Mouse (Mus musculus): ENCODE results near the gene Polr2e. TPM values are rescaled to one million over a fixed set of nuclear protein-coding genes. Genes with fewer than 3 reads are reported as not detected.
A peak's percentile ranks its signal among the peaks of the same experiment; 100 is the strongest.

Polr2e gene
- polyA plus RNA-seq, 1 experiment, result 199 TPM

DNA sequence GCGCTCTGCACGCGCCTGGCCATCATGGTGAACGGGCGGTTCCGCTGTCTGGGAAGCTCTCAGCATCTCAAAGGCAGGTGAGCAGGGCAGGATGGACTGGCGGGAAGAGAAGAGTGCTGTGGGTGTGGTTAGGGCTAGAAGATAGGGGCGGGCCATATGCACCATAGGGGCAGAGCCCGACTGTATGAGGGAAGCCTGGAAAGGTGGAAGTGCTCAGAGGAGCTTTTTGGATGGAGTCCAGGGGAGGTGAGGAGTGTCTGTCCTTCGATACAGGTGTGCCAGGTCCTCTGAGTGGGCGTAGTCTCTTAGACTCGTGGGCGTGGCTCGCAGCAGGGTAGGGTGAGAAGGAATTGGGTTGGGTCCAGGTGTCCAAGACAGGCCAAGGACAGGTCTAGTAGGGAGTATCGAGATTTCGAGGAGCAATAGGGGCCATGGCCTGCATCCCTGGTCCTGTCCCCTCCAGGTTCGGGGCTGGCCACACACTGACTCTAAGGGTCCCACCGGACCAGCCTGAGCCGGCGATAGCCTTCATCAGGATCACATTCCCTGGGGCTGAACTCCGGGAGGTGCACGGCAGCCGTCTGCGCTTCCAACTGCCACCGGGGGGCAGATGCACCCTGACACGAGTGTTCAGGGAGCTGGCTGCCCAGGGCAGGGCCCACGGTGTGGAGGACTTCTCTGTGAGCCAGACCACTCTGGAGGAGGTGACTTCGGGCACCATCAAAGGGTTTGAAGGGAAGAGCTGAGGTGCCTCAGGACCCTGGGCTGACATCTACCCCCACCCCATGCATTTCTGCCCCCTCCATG lies 24.9 kb downstream of the Polr2e start:
- TF ChIP-seq CTCF (IDR thresholded peaks at IDR 0.05; ENCODE audit: insufficient read depth, low read length) (0 out of 2 replicates have a peak, but pooled peaks have one; percentile 10), POLR2A (IDR thresholded peaks at IDR 0.05; ENCODE audit: borderline replicate concordance, extremely low read depth, low read depth, low read length) (no peak)
- WGBS, result 52% methylated on average over 28 of the region's 28 CpGs
- DNase-seq, result peak; percentile 63
- H3K4me1 ChIP-seq (ENCODE audit: control insufficient read depth, insufficient read depth, low read length), result peaks cover 17% of the 10 kb centered on the region
- no peak overlapping the region for H3K4me3 ChIP-seq (replicated peaks; ENCODE audit: extremely low read depth, low read depth, low read length)

DNA sequence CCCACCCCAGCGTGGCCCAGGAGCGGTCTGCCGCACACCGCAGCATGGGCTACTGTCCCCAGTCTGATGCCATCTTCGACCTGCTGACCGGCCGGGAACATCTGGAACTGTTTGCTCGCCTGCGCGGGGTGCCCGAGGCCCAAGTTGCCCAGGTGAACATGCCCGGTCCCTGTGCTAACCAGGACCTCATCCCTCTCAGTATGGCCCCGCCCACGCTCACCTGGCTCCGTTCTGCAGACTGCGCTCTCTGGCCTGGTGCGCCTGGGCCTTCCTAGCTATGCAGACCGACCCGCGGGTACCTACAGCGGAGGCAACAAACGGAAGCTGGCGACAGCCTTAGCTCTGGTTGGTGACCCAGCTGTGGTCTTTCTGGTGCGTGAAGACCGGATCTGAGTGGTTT lies 26.0 kb downstream of the Polr2e start:
- TF ChIP-seq CTCF (IDR thresholded peaks at IDR 0.05; ENCODE audit: insufficient read depth, low read length) (no peak), POLR2A (IDR thresholded peaks at IDR 0.05; ENCODE audit: borderline replicate concordance, extremely low read depth, low read depth, low read length) (no peak)
- no peak for DNase-seq
- 78% methylated on average over 25 of the region's 25 CpGs for WGBS
- peaks cover 9% of the 10 kb centered on the region for H3K4me1 ChIP-seq (ENCODE audit: control insufficient read depth, insufficient read depth, low read length)
- no peak overlapping the region for H3K4me3 ChIP-seq (replicated peaks; ENCODE audit: extremely low read depth, low read depth, low read length)

DNA sequence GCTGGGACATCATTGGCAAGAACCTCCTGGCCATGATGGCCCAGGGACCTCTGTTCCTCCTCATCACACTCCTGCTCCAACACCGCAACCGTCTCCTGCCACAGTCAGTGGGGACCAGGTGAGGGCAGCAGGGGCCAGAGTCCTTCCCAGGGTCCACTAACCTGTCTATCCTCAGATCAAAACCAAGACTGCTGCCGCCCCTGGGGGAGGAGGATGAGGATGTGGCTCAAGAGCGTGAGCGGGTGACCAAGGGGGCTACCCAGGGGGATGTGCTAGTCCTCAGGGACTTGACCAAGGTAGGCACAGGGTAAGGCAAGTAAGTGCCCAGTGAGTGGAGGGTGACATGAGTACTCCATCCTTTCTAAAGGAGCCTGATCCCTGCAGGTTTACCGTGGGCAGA lies 27.9 kb downstream of the Polr2e start:
- no peak for DNase-seq
- WGBS, result 90% methylated on average over 6 of the region's 6 CpGs
- TF ChIP-seq POLR2A (IDR thresholded peaks at IDR 0.05; ENCODE audit: borderline replicate concordance, extremely low read depth, low read depth, low read length), result no peak
- no peak for TF ChIP-seq CTCF (IDR thresholded peaks at IDR 0.05; ENCODE audit: insufficient read depth, low read length)
- H3K4me3 ChIP-seq (replicated peaks; ENCODE audit: extremely low read depth, low read depth, low read length), result no peak overlapping the region
- H3K4me1 ChIP-seq (ENCODE audit: control insufficient read depth, insufficient read depth, low read length), result peaks cover 5% of the 10 kb centered on the region

DNA sequence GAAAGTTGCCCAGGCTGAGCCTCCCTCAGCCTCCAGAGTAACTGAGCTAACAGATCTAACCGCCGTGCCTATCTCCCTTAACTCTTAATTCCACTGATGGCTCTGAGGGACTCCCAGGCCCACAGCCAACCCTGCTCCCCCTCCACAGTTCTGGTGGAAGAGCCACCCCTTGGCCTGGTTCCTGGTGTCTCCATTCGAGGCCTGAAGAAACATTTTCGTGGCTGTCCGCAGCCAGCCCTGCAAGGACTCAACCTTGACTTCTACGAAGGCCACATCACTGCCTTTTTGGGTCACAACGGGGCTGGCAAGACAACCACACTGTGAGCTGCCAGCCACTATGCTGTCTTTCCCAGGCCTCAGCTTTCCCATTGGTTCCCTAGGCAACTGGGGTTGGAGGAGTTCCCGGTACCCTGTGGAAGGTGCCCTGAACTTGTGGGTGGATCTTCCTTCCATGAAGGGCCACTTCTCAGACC lies 35.3 kb downstream of the Polr2e start:
- WGBS, result 77% methylated on average over 8 of the region's 8 CpGs
- Histone ChIP-seq H3K4me1 (ENCODE audit: control insufficient read depth, insufficient read depth, low read length) (peaks cover 8% of the 10 kb centered on the region), H3K4me3 (replicated peaks; ENCODE audit: extremely low read depth, low read depth, low read length) (no peak overlapping the region)
- TF ChIP-seq CTCF (IDR thresholded peaks at IDR 0.05; ENCODE audit: insufficient read depth, low read length), result no peak
- TF ChIP-seq POLR2A (IDR thresholded peaks at IDR 0.05; ENCODE audit: borderline replicate concordance, extremely low read depth, low read depth, low read length), result no peak
- DNase-seq, result no peak

DNA sequence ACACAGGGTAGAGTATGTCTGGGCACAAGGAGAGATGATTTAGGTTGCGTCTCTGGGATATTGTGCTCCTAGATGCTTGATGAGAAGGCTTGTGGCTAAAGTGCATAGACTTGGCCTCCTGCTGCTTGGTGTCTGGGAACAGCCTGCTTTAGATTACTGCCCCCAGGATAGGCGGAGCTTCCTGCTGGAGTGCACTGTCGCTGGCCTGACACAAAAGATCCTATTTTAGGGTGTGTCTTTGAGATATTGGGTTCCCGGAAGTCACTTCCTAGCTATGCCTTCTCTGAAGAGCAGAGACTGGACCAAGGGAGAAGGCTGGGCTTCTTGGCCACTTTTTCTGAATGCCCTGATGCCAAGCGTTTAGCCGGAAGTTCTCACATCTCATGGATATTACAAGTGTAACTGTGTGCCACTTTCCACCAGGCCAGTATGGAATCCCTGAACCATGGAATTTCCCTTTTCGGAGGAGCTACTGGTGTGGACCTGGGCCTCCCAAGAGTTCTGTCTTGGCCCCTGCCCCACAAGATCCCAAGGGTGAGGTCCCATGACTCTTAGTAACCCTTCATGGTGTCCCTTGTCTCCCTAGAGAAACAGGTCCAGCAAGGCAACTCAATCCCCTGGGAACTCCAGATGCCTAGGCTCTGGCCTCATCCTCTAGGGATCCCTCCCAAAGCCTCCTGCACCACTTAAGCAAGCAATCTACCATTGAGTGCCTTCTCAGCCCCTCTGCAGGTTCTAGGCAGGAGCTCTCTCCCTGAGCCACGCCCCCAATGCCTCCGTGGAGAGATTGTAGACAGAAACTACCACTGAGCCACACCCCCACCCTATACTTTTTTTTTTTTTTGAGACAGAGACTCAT lies 36.0 kb downstream of the Polr2e start:
- 0 out of 2 replicates have a peak, but pooled peaks have one; percentile 23 for TF ChIP-seq POLR2A (IDR thresholded peaks at IDR 0.05; ENCODE audit: borderline replicate concordance, extremely low read depth, low read depth, low read length)
- TF ChIP-seq CTCF (IDR thresholded peaks at IDR 0.05; ENCODE audit: insufficient read depth, low read length), result no peak
- DNase-seq, result no peak
- Histone ChIP-seq H3K4me3 (replicated peaks; ENCODE audit: extremely low read depth, low read depth, low read length) (no peak overlapping the region), H3K4me1 (ENCODE audit: control insufficient read depth, insufficient read depth, low read length) (peaks cover 8% of the 10 kb centered on the region)
- WGBS, result 50% methylated on average over 9 of the region's 9 CpGs

DNA sequence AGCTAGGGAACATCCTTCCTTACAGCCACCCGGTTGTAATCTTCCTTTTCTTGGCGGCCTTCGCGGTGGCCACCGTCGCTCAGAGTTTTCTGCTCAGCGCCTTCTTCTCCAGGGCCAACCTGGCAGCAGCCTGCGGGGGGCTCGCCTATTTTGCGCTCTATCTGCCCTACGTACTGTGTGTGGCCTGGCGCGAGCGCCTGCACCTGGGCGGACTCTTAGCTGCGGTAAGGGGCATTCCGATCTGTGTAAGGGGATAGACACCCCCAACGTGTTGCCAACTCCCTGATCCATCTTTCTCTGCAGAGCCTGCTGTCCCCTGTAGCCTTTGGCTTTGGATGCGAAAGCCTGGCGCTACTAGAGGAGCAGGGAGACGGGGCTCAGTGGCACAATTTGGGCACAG lies 36.8 kb downstream of the Polr2e start:
- TF ChIP-seq POLR2A (IDR thresholded peaks at IDR 0.05; ENCODE audit: borderline replicate concordance, extremely low read depth, low read depth, low read length) (no peak), CTCF (IDR thresholded peaks at IDR 0.05; ENCODE audit: insufficient read depth, low read length) (no peak)
- Histone ChIP-seq H3K4me3 (replicated peaks; ENCODE audit: extremely low read depth, low read depth, low read length) (no peak overlapping the region), H3K4me1 (ENCODE audit: control insufficient read depth, insufficient read depth, low read length) (peaks cover 10% of the 10 kb centered on the region)
- DNase-seq, result no peak
- WGBS, result 68% methylated on average over 21 of the region's 21 CpGs

DNA sequence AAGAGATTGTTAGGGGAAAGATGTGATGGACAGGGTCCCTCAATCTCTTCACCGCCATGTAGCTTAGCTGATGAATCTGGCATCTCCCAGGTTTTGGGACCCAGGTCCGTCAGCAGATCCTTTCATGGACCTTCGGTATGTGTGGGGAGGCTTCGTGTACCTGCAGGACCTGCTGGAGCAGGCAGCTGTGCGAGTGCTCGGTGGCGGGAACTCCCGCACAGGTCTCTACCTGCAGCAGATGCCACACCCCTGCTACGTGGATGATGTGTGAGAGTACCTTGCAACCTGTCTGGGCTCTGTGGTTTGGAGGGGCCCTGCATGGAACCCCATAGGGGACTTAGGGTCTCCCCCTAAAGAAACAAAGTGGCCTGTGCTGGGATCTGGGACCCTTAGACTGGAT lies 37.6 kb downstream of the Polr2e start:
- TF ChIP-seq CTCF (IDR thresholded peaks at IDR 0.05; ENCODE audit: insufficient read depth, low read length) (no peak), POLR2A (IDR thresholded peaks at IDR 0.05; ENCODE audit: borderline replicate concordance, extremely low read depth, low read depth, low read length) (no peak)
- H3K4me3 ChIP-seq (replicated peaks; ENCODE audit: extremely low read depth, low read depth, low read length), result no peak overlapping the region
- WGBS, result 89% methylated on average over 9 of the region's 9 CpGs

DNA sequence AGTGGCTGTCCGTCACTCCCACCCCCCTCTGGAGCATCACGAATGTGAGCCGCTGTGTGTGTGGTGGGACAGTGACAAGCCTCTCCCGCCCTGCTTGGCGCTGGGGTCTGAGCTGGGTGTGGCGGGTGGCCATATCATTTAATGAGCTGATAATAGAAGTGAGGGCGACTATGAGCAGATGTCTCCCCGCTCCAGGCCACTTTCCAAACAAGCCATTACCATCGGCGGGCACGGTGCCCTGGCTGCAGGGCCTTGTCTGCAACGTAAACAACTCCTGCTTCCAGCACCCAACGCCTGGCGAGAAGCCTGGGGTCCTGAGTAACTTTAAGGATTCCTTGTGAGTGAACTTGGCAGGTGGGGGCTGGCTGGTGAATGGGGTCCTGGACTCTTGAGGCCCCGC lies 41.8 kb downstream of the Polr2e start:
- Histone ChIP-seq H3K4me1 (ENCODE audit: control insufficient read depth, insufficient read depth, low read length) (peaks cover 7% of the 10 kb centered on the region), H3K4me3 (replicated peaks; ENCODE audit: extremely low read depth, low read depth, low read length) (no peak overlapping the region)
- TF ChIP-seq POLR2A (IDR thresholded peaks at IDR 0.05; ENCODE audit: borderline replicate concordance, extremely low read depth, low read depth, low read length) (no peak), CTCF (IDR thresholded peaks at IDR 0.05; ENCODE audit: insufficient read depth, low read length) (no peak)
- no peak for DNase-seq
- WGBS, result 14% methylated on average over 15 of the region's 15 CpGs

More for the DNA sequence above, 37.6 kb downstream of the Polr2e start:
- no peak for DNase-seq
- H3K4me1 ChIP-seq (ENCODE audit: control insufficient read depth, insufficient read depth, low read length), result peaks cover 12% of the 10 kb centered on the region

DNA sequence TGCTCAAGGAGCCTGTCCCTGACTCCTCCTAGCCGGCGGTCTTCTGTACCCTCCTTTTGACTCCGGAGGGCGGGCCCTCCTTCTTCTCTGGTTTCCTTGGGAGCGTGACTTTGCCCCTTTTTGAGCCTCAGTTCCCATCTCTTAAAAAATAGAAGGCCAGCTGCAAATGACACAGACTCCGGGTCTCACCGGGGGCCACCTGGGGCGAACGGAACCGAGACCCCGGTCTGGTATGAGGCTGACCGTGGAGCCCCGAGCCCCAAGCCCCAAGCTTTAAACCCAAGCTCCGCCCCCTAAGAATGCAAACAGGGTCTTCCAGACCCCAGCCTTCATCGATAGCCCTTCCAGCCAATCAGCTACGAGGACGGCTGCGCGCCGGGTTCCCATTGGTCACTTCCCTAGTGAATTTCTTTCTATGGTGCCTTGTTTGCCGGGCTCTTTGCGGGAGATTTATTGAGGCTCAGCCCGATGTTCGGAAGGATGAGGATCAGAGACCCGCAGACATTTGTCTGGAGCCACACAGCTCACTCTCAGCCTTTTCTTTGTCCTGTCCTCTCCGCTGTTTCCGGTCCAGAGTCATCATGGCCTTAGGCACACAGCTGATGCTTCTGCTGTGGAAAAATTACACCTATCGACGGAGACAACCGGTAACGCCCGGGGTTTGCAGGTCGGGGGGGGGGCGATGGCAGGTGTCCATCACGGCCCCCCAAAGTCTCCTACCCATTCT lies 42.4 kb downstream of the Polr2e start:
- Histone ChIP-seq H3K4me1 (ENCODE audit: control insufficient read depth, insufficient read depth, low read length) (peaks cover 7% of the 10 kb centered on the region; the same call in 1 of the 2 replicates), H3K4me3 (replicated peaks; ENCODE audit: extremely low read depth, low read depth, low read length) (peak overlapping the region; percentile 95)
- peak; percentile 63 for DNase-seq
- WGBS, result 1% methylated on average over 35 of the region's 35 CpGs
- no peak for TF ChIP-seq CTCF (IDR thresholded peaks at IDR 0.05; ENCODE audit: insufficient read depth, low read length)
- no peak for TF ChIP-seq POLR2A (IDR thresholded peaks at IDR 0.05; ENCODE audit: borderline replicate concordance, extremely low read depth, low read depth, low read length)
